Mouse (Mus musculus) embryonic facial prominence, embryonic 12.5 days (tissue): ENCODE measurements around the gene Fabp2. TPM values are rescaled to one million over a fixed set of nuclear protein-coding genes. Genes with fewer than 3 reads are reported as not detected.

Experiments used
- ATAC-seq: fragments of 200-750 bp; cut with Nextera tagmentation; 2 replicates; pipeline ENCODE4 v1.8.0; 2017; ENCODE audit not compliant: insufficient number of reproducible peaks, insufficient read depth, low FRiP score, low TSS enrichment
- H3K27ac ChIP-seq: fragments of 300-500 bp; sonication (generic); 2 replicates; pipeline ENCODE4 v1.5.1; 2016; ENCODE audit warnings: mild to moderate bottlenecking
- H3K27me3 ChIP-seq: fragments of 300-500 bp; sonication (generic); 2 replicates; pipeline ENCODE4 v1.6.1; 2016; ENCODE audit warnings: mild to moderate bottlenecking, moderate library complexity
- H3K36me3 ChIP-seq: fragments of 300-500 bp; sonication (generic); 2 replicates; pipeline ENCODE4 v1.6.1; 2016; ENCODE audit warnings: mild to moderate bottlenecking
- H3K4me1 ChIP-seq: fragments of 300-500 bp; sonication (generic); 2 replicates; pipeline ENCODE4 v1.6.1; 2016
- H3K4me2 ChIP-seq: fragments of 300-500 bp; sonication (generic); replicated peaks from 2 replicates; pipeline ENCODE4 v1.6.1; 2016; ENCODE audit warnings: mild to moderate bottlenecking, moderate library complexity
- H3K4me3 ChIP-seq: fragments of 300-500 bp; sonication (generic); 2 replicates; pipeline ENCODE4 v1.5.1; 2016; ENCODE audit warnings: mild to moderate bottlenecking
- H3K9ac ChIP-seq: fragments of 300-500 bp; sonication (generic); 2 replicates; pipeline ENCODE4 v1.6.1; 2016; ENCODE audit warnings: mild to moderate bottlenecking, moderate library complexity
- H3K9me3 ChIP-seq: fragments of 300-500 bp; sonication (generic); 2 replicates; pipeline ENCODE4 v1.6.1; 2016; ENCODE audit warnings: mild to moderate bottlenecking, moderate library complexity
- WGBS: fragments of 180-500 bp; shearing (Covaris S2); methylation state at CpG from one replicate; pipeline ENCODE4 v1.1.7; 2016; 5-methylcytosine and 5-hydroxymethylcytosine counted together
- polyA plus RNA-seq: library from polyadenylated mRNA; unstranded; fragments of >200 nt; fragmentation: Nextera tagmentation; extraction: Ambion mirVana; gene quantifications from 2 replicates; pipeline ENCODE4 v1.2.1, GENCODE M21; 2016

Fabp2 gene
- polyA plus RNA-seq, 1 experiment from 2014 or later = not detected

DNA sequence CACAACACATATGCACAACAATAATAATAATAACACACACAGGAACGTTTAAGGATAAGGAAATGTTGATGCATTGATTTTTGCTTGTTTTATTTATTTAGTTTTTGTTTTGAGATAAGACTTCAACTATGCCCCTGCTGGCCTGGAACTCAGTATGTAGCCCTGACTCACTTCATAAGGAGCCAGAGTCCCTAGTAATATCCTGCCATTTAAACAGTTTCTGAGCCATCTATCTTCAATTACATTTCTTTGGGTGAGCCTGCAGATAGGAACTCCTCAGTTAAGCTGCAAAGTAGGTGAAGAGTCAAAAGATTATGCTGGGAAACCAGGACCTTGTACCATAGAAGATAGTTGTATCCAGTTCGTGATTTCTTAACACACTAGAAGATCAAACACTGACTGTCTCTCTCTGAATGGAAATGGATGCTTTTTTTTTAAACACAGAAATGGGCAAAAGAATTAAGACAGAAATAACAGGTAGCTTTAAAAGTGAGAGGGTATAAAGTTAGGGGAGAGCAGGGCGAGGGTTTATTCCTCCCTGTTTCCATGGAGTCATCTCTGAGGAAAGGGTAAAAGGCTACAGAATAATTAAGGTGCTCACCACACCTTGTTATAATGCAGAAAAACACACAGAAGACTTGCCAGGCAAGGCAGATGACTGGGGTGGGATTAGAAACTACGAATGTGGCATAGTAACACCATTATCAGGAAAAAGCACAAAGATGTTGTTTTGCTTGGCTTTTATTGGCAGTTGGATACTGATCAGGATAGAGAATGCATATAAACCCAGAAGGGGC is 7.2 kb upstream of the Fabp2 start:
- no peak overlapping the region for H3K27ac ChIP-seq
- no peak overlapping the region for H3K9ac ChIP-seq
- no peaks in the 10 kb centered on the region for H3K27me3 ChIP-seq
- no peaks in the 10 kb centered on the region for H3K4me1 ChIP-seq
- no peaks in the 10 kb centered on the region for H3K9me3 ChIP-seq
- ATAC-seq = no peak
- WGBS = 77% methylated on average over 4 of the region's 4 CpGs
- no peak overlapping the region for H3K4me3 ChIP-seq
- no peak overlapping the region for H3K4me2 ChIP-seq
- no peaks in the 10 kb centered on the region for H3K36me3 ChIP-seq

- Histone ChIP-seq H3K4me2 (no peak overlapping the region), H3K9me3 (no peaks in the 10 kb centered on the region), H3K36me3 (no peaks in the 10 kb centered on the region), H3K4me3 (no peak overlapping the region), H3K9ac (no peak overlapping the region), H3K27me3 (no peaks in the 10 kb centered on the region), H3K27ac (no peak overlapping the region), H3K4me1 (no peaks in the 10 kb centered on the region)
- ATAC-seq = no peak
- WGBS = 75% methylated on average over 5 of the region's 5 CpGs
These were observed 6.5 kb upstream of the Fabp2 start for GRCm38 (mm10) chr3:122888371-122888819.

GRCm38 (mm10) chr3:122895189-122895731 is 388 bp downstream of the Fabp2 start:
- Histone ChIP-seq H3K4me3 (no peak overlapping the region), H3K36me3 (no peaks in the 10 kb centered on the region), H3K4me1 (no peaks in the 10 kb centered on the region), H3K27me3 (no peaks in the 10 kb centered on the region), H3K4me2 (no peak overlapping the region), H3K9me3 (no peaks in the 10 kb centered on the region), H3K9ac (no peak overlapping the region), H3K27ac (no peak overlapping the region)
- 81% methylated on average over 11 of the region's 11 CpGs for WGBS
- ATAC-seq = no peak

GRCm38 (mm10) chr3:122898254-122898653 is 3.4 kb downstream of the Fabp2 start:
- Histone ChIP-seq H3K4me2 (no peak overlapping the region), H3K36me3 (no peaks in the 10 kb centered on the region), H3K27ac (no peak overlapping the region), H3K4me3 (no peak overlapping the region), H3K4me1 (no peaks in the 10 kb centered on the region), H3K27me3 (no peaks in the 10 kb centered on the region), H3K9ac (no peak overlapping the region), H3K9me3 (no peaks in the 10 kb centered on the region)
- WGBS = 69% methylated on average over 6 of the region's 6 CpGs
- no peak for ATAC-seq

- H3K36me3 ChIP-seq = no peaks in the 10 kb centered on the region
- H3K9ac ChIP-seq = no peak overlapping the region
- no peaks in the 10 kb centered on the region for H3K9me3 ChIP-seq
- no peak overlapping the region for H3K4me3 ChIP-seq
- H3K27me3 ChIP-seq = no peaks in the 10 kb centered on the region
- H3K27ac ChIP-seq = no peak overlapping the region
- ATAC-seq = peak; percentile 45; the same call in 1 of the 2 replicates
- no peaks in the 10 kb centered on the region for H3K4me1 ChIP-seq
- H3K4me2 ChIP-seq = no peak overlapping the region
- WGBS = 44% methylated on average over 12 of the region's 12 CpGs
These were observed 9.0 kb downstream of the Fabp2 start for GRCm38 (mm10) chr3:122903746-122904433.

GRCm38 (mm10) chr3:122907841-122908240 is 13.0 kb downstream of the Fabp2 start:
- no peaks in the 10 kb centered on the region for H3K36me3 ChIP-seq
- no peaks in the 10 kb centered on the region for H3K9me3 ChIP-seq
- no peak for ATAC-seq
- no peaks in the 10 kb centered on the region for H3K4me1 ChIP-seq
- H3K4me3 ChIP-seq = no peak overlapping the region
- H3K27me3 ChIP-seq = no peaks in the 10 kb centered on the region
- H3K27ac ChIP-seq = no peak overlapping the region
- no peak overlapping the region for H3K9ac ChIP-seq
- H3K4me2 ChIP-seq = no peak overlapping the region
- WGBS = 95% methylated on average over 2 of the region's 2 CpGs

DNA sequence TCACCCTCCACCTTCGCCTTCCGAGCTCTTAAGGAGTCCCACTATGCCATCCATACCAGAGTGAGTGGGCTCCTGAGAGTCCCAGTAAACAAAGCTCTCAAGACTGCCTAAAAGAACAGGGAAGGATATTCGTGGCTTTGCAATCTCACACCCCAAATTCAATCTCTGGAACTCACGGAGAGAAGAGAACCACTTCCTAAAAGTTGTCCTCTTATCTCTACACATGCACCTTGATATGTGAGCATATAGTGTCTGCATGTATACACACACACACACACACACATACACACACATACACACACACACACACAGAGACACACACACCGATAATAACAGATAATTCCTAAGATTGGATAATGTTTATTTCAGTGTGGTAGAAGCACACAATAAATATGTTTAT is 20.6 kb downstream of the Fabp2 start:
- H3K4me3 ChIP-seq = no peak overlapping the region
- ATAC-seq = no peak
- H3K9me3 ChIP-seq = no peaks in the 10 kb centered on the region
- H3K27me3 ChIP-seq = no peaks in the 10 kb centered on the region
- H3K36me3 ChIP-seq = no peaks in the 10 kb centered on the region
- no peaks in the 10 kb centered on the region for H3K4me1 ChIP-seq
- no peak overlapping the region for H3K27ac ChIP-seq
- H3K9ac ChIP-seq = no peak overlapping the region
- no peak overlapping the region for H3K4me2 ChIP-seq
- WGBS = 83% methylated on average over 5 of the region's 5 CpGs

GRCm38 (mm10) chr3:122916191-122916680 is 21.4 kb downstream of the Fabp2 start:
- Histone ChIP-seq H3K4me1 (peaks cover 3% of the 10 kb centered on the region; the same call in 1 of the 2 replicates), H3K36me3 (no peaks in the 10 kb centered on the region), H3K9me3 (no peaks in the 10 kb centered on the region), H3K27ac (no peak overlapping the region), H3K9ac (no peak overlapping the region), H3K27me3 (no peaks in the 10 kb centered on the region), H3K4me3 (no peak overlapping the region), H3K4me2 (no peak overlapping the region)
- no peak for ATAC-seq
- WGBS = 82% methylated on average over 6 of the region's 6 CpGs

DNA sequence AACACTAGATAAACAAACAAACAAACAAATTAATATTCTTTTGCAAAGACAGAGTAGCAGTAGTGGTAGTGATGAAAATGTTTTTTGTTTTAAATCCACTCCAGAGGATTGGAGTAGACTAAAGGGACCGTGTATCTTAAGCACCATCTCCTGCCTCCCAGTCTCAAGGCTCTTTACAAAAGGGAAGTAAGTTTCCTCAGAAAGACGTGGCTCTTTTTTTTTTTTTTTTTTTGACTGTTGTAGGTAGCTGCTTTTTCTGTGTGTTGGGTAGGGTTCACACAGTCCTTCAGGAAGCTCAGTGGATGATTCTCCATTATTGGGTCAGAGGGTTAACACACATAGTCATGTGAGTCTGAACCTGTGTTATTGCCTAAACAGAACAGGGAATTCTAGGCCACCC is 23.8 kb downstream of the Fabp2 start:
- Histone ChIP-seq H3K9ac (no peak overlapping the region), H3K27me3 (no peaks in the 10 kb centered on the region), H3K27ac (no peak overlapping the region), H3K4me1 (peaks cover 4% of the 10 kb centered on the region; the same call in 1 of the 2 replicates), H3K4me2 (no peak overlapping the region), H3K9me3 (no peaks in the 10 kb centered on the region), H3K36me3 (no peaks in the 10 kb centered on the region), H3K4me3 (no peak overlapping the region)
- 62% methylated on average over 2 of the region's 2 CpGs for WGBS
- ATAC-seq = no peak

DNA sequence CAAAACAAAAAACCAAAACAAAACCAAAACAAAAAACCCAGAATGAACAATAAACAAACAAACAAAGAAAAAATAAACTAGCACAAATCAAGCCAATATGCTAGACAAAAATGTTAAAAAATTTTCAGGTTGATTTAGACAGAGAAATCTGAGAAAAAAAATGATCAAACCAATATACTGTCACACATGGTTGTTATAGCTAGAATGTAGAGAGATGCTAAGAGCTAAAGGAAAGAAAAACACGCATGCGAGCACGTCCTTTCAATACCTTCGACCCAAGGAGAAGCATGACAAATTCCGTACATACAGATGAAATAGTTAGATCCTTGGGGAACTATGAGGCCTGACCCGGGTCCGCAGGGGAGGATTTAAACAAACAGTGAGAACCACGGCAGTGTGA is 24.4 kb downstream of the Fabp2 start, which contains the start of gene Gm10959:
Gene Gm10959 (minus strand): TSS at position 101 of the 400 bp plus-strand sequence.
- Histone ChIP-seq H3K27me3 (no peaks in the 10 kb centered on the region), H3K36me3 (no peaks in the 10 kb centered on the region), H3K9me3 (no peaks in the 10 kb centered on the region), H3K9ac (no peak within 1 kb of the TSS), H3K4me1 (peaks cover 4% of the 10 kb centered on the region; the same call in 1 of the 2 replicates), H3K4me2 (no peak within 1 kb of the TSS), H3K27ac (no peak within 1 kb of the TSS), H3K4me3 (no peak within 1 kb of the TSS)
- no peak for ATAC-seq
- 73% methylated on average over 8 of the region's 8 CpGs for WGBS

DNA sequence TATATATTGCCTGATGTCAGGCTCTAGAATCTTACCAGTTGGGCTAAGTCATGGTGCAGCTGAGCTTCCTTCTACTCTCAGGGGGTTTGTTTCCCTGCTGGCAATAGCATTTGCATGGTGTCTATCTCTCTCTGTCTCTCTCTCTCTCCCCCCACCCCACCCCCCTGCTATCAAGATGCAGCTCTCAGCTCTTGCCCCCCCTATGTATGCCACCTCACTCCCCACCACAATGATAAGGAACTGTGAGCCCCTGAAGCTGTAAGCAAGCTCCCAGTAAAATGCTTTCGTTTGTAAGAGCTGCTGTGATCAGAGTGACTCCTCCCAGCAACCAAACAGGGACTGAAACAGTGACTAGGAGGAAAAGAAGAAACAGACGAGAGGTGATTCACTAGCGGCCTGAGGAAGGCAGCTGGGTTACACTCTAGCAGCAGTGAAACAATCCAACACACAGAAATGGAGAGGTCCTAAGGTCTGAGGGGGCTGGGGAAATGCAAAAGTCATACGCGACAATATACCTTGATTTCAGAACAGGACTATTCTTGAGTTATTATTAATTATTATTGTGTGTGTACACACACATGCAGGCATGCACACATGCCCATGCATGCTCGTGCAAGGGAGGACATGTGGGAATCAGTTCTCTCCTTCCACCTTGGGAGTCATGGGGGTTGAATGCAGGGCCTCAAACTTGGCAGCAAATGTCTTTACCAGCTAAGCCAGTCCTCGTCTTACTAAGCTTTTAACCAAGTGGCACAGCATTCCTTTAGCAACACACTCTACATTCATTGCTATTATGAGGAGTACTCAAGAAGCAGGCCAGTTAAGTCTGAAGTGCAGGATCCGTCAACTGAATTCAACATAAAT is 25.9 kb downstream of the Fabp2 start:
- H3K27ac ChIP-seq = no peak overlapping the region
- WGBS = 62% methylated on average over 8 of the region's 8 CpGs
- H3K27me3 ChIP-seq = no peaks in the 10 kb centered on the region
- H3K9ac ChIP-seq = no peak overlapping the region
- H3K9me3 ChIP-seq = no peaks in the 10 kb centered on the region
- no peaks in the 10 kb centered on the region for H3K36me3 ChIP-seq
- peaks cover 4% of the 10 kb centered on the region; the same call in 1 of the 2 replicates for H3K4me1 ChIP-seq
- H3K4me3 ChIP-seq = no peak overlapping the region
- ATAC-seq = no peak
- H3K4me2 ChIP-seq = no peak overlapping the region
